Mouse (Mus musculus) limb, embryonic 15.5 days (tissue): ENCODE data around the gene Rap1b. TPM values are rescaled to one million over a fixed set of nuclear protein-coding genes. Genes with fewer than 3 reads are reported as not detected.
A peak's percentile ranks its signal among the peaks of the same experiment; 100 is the strongest.

Experiments
- ATAC-seq: fragments of 200-750 bp; cut with Nextera tagmentation; 2 replicates; pipeline ENCODE4 v1.8.0; 2017; ENCODE audit warnings: low read depth, moderate TSS enrichment; ENCODE audit not compliant: insufficient number of reproducible peaks, low FRiP score, low TSS enrichment
- H3K27ac ChIP-seq: fragments of 300-500 bp; sonication (generic); 2 replicates; pipeline ENCODE4 v1.5.1; 2015; ENCODE audit warnings: moderate library complexity, mild to moderate bottlenecking, inconsistent platforms
- H3K27me3 ChIP-seq: fragments of 300-500 bp; sonication (generic); 2 replicates; pipeline ENCODE4 v1.6.1; 2015; ENCODE audit warnings: inconsistent platforms
- H3K36me3 ChIP-seq: fragments of 300-500 bp; sonication (generic); 2 replicates; pipeline ENCODE4 v1.6.1; 2015; ENCODE audit warnings: inconsistent platforms
- H3K4me1 ChIP-seq: fragments of 300-500 bp; sonication (generic); 2 replicates; pipeline ENCODE4 v1.6.1; 2015; ENCODE audit warnings: inconsistent platforms
- H3K4me2 ChIP-seq: fragments of 300-500 bp; sonication (generic); 2 replicates; pipeline ENCODE4 v1.6.1; 2015; ENCODE audit warnings: mild to moderate bottlenecking, inconsistent platforms
- H3K4me3 ChIP-seq: fragments of 300-500 bp; sonication (generic); 2 replicates; pipeline ENCODE4 v1.5.1; 2015; ENCODE audit warnings: mild to moderate bottlenecking, inconsistent platforms
- H3K9ac ChIP-seq: fragments of 300-500 bp; sonication (generic); 2 replicates; pipeline ENCODE4 v1.6.1; 2015; ENCODE audit warnings: inconsistent platforms
- H3K9me3 ChIP-seq: fragments of 300-500 bp; sonication (generic); 2 replicates; pipeline ENCODE4 v1.6.1; 2016; ENCODE audit warnings: inconsistent platforms
- WGBS: fragments of 180-500 bp; shearing (Covaris S2); methylation state at CpG from one replicate; pipeline ENCODE4 v1.1.7; 2015; 5-methylcytosine and 5-hydroxymethylcytosine counted together
- polyA plus RNA-seq: library from polyadenylated mRNA; unstranded; fragments of >200 nt; fragmentation: Nextera tagmentation; extraction: Ambion mirVana; gene quantifications from 2 replicates; pipeline ENCODE4 v1.2.1, GENCODE M21; 2015

Gene Rap1b
- polyA plus RNA-seq, 1 experiment from 2014 or later, result 184 TPM

GRCm38 (mm10) chr10:117856001-117856720 lies 10.3 kb upstream of the Rap1b start:
- H3K27me3 ChIP-seq, result no peaks in the 10 kb centered on the region
- H3K9me3 ChIP-seq, result no peaks in the 10 kb centered on the region
- H3K36me3 ChIP-seq, result no peaks in the 10 kb centered on the region
- WGBS, result 72% methylated on average over 8 of the region's 8 CpGs
- no peak for ATAC-seq
- H3K27ac ChIP-seq, result no peak overlapping the region
- H3K4me2 ChIP-seq, result no peak overlapping the region
- no peaks in the 10 kb centered on the region for H3K4me1 ChIP-seq
- no peak overlapping the region for H3K9ac ChIP-seq
- H3K4me3 ChIP-seq, result no peak overlapping the region

- Histone ChIP-seq H3K36me3 (no peaks in the 10 kb centered on the region), H3K4me2 (no peak overlapping the region), H3K9me3 (no peaks in the 10 kb centered on the region), H3K9ac (no peak overlapping the region), H3K27ac (no peak overlapping the region), H3K4me1 (no peaks in the 10 kb centered on the region), H3K4me3 (no peak overlapping the region), H3K27me3 (no peaks in the 10 kb centered on the region)
- 86% methylated on average over 10 of the region's 10 CpGs for WGBS
- ATAC-seq, result no peak
Observed at GRCm38 (mm10) chr10:117852648-117853192, 6.9 kb upstream of the Rap1b start.

- ATAC-seq, result no peak
- Histone ChIP-seq H3K9ac (no peak overlapping the region), H3K4me1 (peaks cover 15% of the 10 kb centered on the region), H3K4me3 (no peak overlapping the region), H3K27me3 (no peaks in the 10 kb centered on the region), H3K36me3 (no peaks in the 10 kb centered on the region), H3K9me3 (no peaks in the 10 kb centered on the region), H3K27ac (no peak overlapping the region), H3K4me2 (no peak overlapping the region)
- whole genome bisulfite sequencing, result 60% methylated on average over 3 of the region's 3 CpGs
Observed at GRCm38 (mm10) chr10:117848981-117849380, 3.1 kb upstream of the Rap1b start.

- Histone ChIP-seq H3K9ac (0 out of 2 replicates have a peak overlapping the region, but pooled peaks have one; percentile 78), H3K27ac (peak overlapping the region; percentile 99), H3K4me1 (peaks cover 19% of the 10 kb centered on the region), H3K36me3 (no peaks in the 10 kb centered on the region), H3K9me3 (no peaks in the 10 kb centered on the region), H3K4me2 (peak overlapping the region; percentile 53), H3K4me3 (peak overlapping the region; percentile 89), H3K27me3 (no peaks in the 10 kb centered on the region)
- no peak for ATAC-seq
- WGBS, result 40% methylated on average over 9 of the region's 9 CpGs
Observed at GRCm38 (mm10) chr10:117846796-117847195, 961 bp upstream of the Rap1b start.

GRCm38 (mm10) chr10:117846260-117846632 lies 411 bp upstream of the Rap1b start:
- Histone ChIP-seq H3K4me1 (peaks cover 21% of the 10 kb centered on the region), H3K9ac (peak overlapping the region; percentile 78), H3K9me3 (no peaks in the 10 kb centered on the region), H3K27ac (peak overlapping the region; percentile 99), H3K4me3 (peak overlapping the region; percentile 89), H3K27me3 (no peaks in the 10 kb centered on the region), H3K4me2 (peak overlapping the region; percentile 53), H3K36me3 (no peaks in the 10 kb centered on the region)
- peak; percentile 83 for ATAC-seq
- WGBS, result under 1% methylated on average over 21 of the region's 21 CpGs

GRCm38 (mm10) chr10:117844782-117845596 lies 846 bp downstream of the Rap1b start:
- H3K36me3 ChIP-seq, result no peaks in the 10 kb centered on the region
- ATAC-seq, result peak; percentile 25; the same call in 1 of the 2 replicates

GRCm38 (mm10) chr10:117844279-117844678 lies 1.6 kb downstream of the Rap1b start:
- H3K4me2 ChIP-seq, result peak overlapping the region; percentile 50
- H3K27ac ChIP-seq, result no peak overlapping the region
- 13% methylated on average over 5 of the region's 5 CpGs for WGBS
- H3K27me3 ChIP-seq, result no peaks in the 10 kb centered on the region
- peak overlapping the region; percentile 89 for H3K4me3 ChIP-seq
- H3K36me3 ChIP-seq, result no peaks in the 10 kb centered on the region
- no peaks in the 10 kb centered on the region for H3K9me3 ChIP-seq
- no peak for ATAC-seq
- no peak overlapping the region; the same call in 1 of the 2 replicates for H3K9ac ChIP-seq
- peaks cover 21% of the 10 kb centered on the region for H3K4me1 ChIP-seq

More at GRCm38 (mm10) chr10:117844782-117845596, 846 bp downstream of the Rap1b start:
- no peaks in the 10 kb centered on the region for H3K27me3 ChIP-seq
- H3K9me3 ChIP-seq, result no peaks in the 10 kb centered on the region
- peak overlapping the region; percentile 50 for H3K4me2 ChIP-seq
- 1% methylated on average over 41 of the region's 52 CpGs for WGBS
- H3K27ac ChIP-seq, result peak overlapping the region; percentile 99
- H3K9ac ChIP-seq, result peak overlapping the region; percentile 92
- peaks cover 21% of the 10 kb centered on the region for H3K4me1 ChIP-seq
- H3K4me3 ChIP-seq, result peak overlapping the region; percentile 89

- WGBS, result 75% methylated on average over 5 of the region's 5 CpGs
- no peaks in the 10 kb centered on the region for H3K27me3 ChIP-seq
- H3K9ac ChIP-seq, result no peak overlapping the region
- H3K4me2 ChIP-seq, result peak overlapping the region; percentile 50
- H3K36me3 ChIP-seq, result no peaks in the 10 kb centered on the region
- peaks cover 21% of the 10 kb centered on the region for H3K4me1 ChIP-seq
- ATAC-seq, result no peak
- H3K4me3 ChIP-seq, result peak overlapping the region; percentile 89; the same call in 1 of the 2 replicates
- no peaks in the 10 kb centered on the region for H3K9me3 ChIP-seq
- H3K27ac ChIP-seq, result no peak overlapping the region
Observed at GRCm38 (mm10) chr10:117843690-117844089, 2.1 kb downstream of the Rap1b start.

GRCm38 (mm10) chr10:117841765-117842164 lies 4.1 kb downstream of the Rap1b start:
- WGBS, result 85% methylated on average over 1 of the region's 1 CpGs
- H3K36me3 ChIP-seq, result no peaks in the 10 kb centered on the region
- H3K27me3 ChIP-seq, result no peaks in the 10 kb centered on the region
- no peak overlapping the region for H3K9ac ChIP-seq
- peaks cover 14% of the 10 kb centered on the region for H3K4me1 ChIP-seq
- H3K4me3 ChIP-seq, result no peak overlapping the region
- ATAC-seq, result no peak
- H3K4me2 ChIP-seq, result no peak overlapping the region
- no peak overlapping the region for H3K27ac ChIP-seq
- H3K9me3 ChIP-seq, result no peaks in the 10 kb centered on the region

GRCm38 (mm10) chr10:117840431-117840995 lies 5.3 kb downstream of the Rap1b start:
- ATAC-seq, result no peak
- no peak overlapping the region for H3K4me2 ChIP-seq
- H3K4me1 ChIP-seq, result peaks cover 10% of the 10 kb centered on the region
- no peak overlapping the region for H3K9ac ChIP-seq
- no peaks in the 10 kb centered on the region for H3K9me3 ChIP-seq
- no peak overlapping the region for H3K27ac ChIP-seq
- H3K4me3 ChIP-seq, result no peak overlapping the region
- no peaks in the 10 kb centered on the region for H3K36me3 ChIP-seq
- WGBS, result 85% methylated on average over 5 of the region's 5 CpGs
- H3K27me3 ChIP-seq, result no peaks in the 10 kb centered on the region

- H3K27me3 ChIP-seq, result no peaks in the 10 kb centered on the region
- H3K4me3 ChIP-seq, result no peak overlapping the region
- peaks cover 10% of the 10 kb centered on the region for H3K4me1 ChIP-seq
- H3K9ac ChIP-seq, result no peak overlapping the region
- H3K36me3 ChIP-seq, result no peaks in the 10 kb centered on the region
- WGBS, result 96% methylated on average over 3 of the region's 3 CpGs
- no peak overlapping the region for H3K4me2 ChIP-seq
- H3K9me3 ChIP-seq, result no peaks in the 10 kb centered on the region
- H3K27ac ChIP-seq, result no peak overlapping the region
- no peak for ATAC-seq
Observed at GRCm38 (mm10) chr10:117839737-117840136, 6.1 kb downstream of the Rap1b start.
